Mouse (Mus musculus): ENCODE results near the gene Trat1.

The Trat1 gene

GRCm38 (mm10) chr16:48716343-48716742 is 55.5 kb downstream of the Trat1 start:
- DNase-seq, result no peak

- no peak for DNase-seq
Observed at GRCm38 (mm10) chr16:48701896-48702295, 69.9 kb downstream of the Trat1 start.

All from kidney, postnatal 36 days (tissue).